Mouse (Mus musculus): ENCODE results near the gene Lsp1.

GRCm38 (mm10) chr7:142487341-142487859, 26.8 kb downstream of the Lsp1 start:
- TF ChIP-seq POLR2A (IDR thresholded peaks at IDR 0.05; ENCODE audit: extremely low read depth, insufficient read depth, low read length) (no peak), CTCF (IDR thresholded peaks at IDR 0.05; ENCODE audit: low read depth, low read length) (no peak)
